Mouse (Mus musculus): ENCODE results near the gene Kl.

DNA sequence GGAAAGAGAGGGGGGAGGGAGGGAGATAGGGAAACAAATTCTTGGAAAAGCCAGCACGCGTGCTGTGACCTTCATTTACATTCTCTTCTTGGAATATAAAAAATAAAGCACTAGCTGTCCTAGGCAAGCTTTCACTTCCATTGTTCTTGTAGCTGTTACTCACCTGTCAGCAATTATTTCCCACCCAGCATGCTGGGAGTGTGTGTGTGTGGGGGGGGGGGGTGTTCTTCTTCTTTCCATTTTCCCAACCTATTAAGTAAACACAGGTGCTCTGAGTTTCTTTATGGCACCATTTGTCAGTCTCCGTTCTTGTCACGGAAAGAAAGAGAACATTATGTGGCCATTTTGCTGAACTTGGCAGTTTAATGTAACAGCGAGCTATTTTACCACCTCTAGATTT lies 66.6 kb downstream of the Kl start:
- TF ChIP-seq POLR2A (IDR thresholded peaks at IDR 0.05; ENCODE audit: borderline replicate concordance, control insufficient read depth, low read depth, low read length) (no peak), CTCF (IDR thresholded peaks at IDR 0.05; ENCODE audit: control insufficient read depth, insufficient read depth, low read length) (no peak)
